Mouse (Mus musculus) thymus, adult 2 months (tissue): ENCODE results near the gene Gm20388. TPM values are rescaled to one million over a fixed set of nuclear protein-coding genes. Genes with fewer than 3 reads are reported as not detected.

Source experiments
- DNase-seq: peaks from one replicate; pipeline ENCODE4 v3.0.0; 2021
- H3K27ac ChIP-seq: fragments of 200-500 bp; 2 replicates; pipeline ENCODE4 v1.5.1; 2012; ENCODE audit warnings: low read length, control low read depth; ENCODE audit not compliant: control insufficient read depth, insufficient read depth
- H3K27me3 ChIP-seq: fragments of 200-500 bp; 2 replicates; pipeline ENCODE4 v1.6.1; 2012; ENCODE audit warnings: mild to moderate bottlenecking, low read length, moderate library complexity, mixed read lengths; ENCODE audit not compliant: control insufficient read depth, insufficient read depth
- H3K36me3 ChIP-seq: fragments of 200-500 bp; 2 replicates; pipeline ENCODE4 v1.6.1; 2012; ENCODE audit warnings: mild to moderate bottlenecking, low read length, moderate library complexity; ENCODE audit not compliant: control insufficient read depth, insufficient read depth
- H3K4me1 ChIP-seq: fragments of 200-500 bp; replicated peaks from 2 replicates; pipeline ENCODE4 v1.6.1; 2012; ENCODE audit warnings: low read length; ENCODE audit not compliant: control insufficient read depth, insufficient read depth
- H3K4me3 ChIP-seq: fragments of 200-500 bp; 2 replicates; pipeline ENCODE4 v1.5.1; 2012; ENCODE audit warnings: mild to moderate bottlenecking, low read length, control low read depth, moderate library complexity; ENCODE audit not compliant: control insufficient read depth, insufficient read depth
- CTCF ChIP-seq: fragments of 200-500 bp; IDR thresholded peaks from 2 replicates; pipeline ENCODE4 v1.5.1; 2012; ENCODE audit warnings: mild to moderate bottlenecking, control low read depth, low read length, moderate library complexity, borderline replicate concordance; ENCODE audit not compliant: control insufficient read depth, poor library complexity, insufficient read depth; ENCODE audit errors: extremely low read depth
- POLR2A ChIP-seq: fragments of 200-500 bp; IDR thresholded peaks from 2 replicates; pipeline ENCODE4 v1.6.1; 2012; ENCODE audit warnings: mild to moderate bottlenecking, low read length, control low read depth, moderate library complexity; ENCODE audit not compliant: control insufficient read depth, poor library complexity, insufficient read depth; ENCODE audit errors: extremely low read depth
- WGBS: fragments of 180-500 bp; shearing (Covaris S2); methylation state at CpG from one replicate; pipeline ENCODE4 v1.1.7; 2018; 5-methylcytosine and 5-hydroxymethylcytosine counted together
- polyA plus RNA-seq: library from polyadenylated mRNA; depleted of rRNA; stranded (reverse); fragments of >200 nt; gene quantifications from 2 replicates; pipeline ENCODE4 v1.2.3, GENCODE M21; 2012

The Gm20388 gene
- polyA plus RNA-seq, 1 experiment, result 103 TPM

DNA sequence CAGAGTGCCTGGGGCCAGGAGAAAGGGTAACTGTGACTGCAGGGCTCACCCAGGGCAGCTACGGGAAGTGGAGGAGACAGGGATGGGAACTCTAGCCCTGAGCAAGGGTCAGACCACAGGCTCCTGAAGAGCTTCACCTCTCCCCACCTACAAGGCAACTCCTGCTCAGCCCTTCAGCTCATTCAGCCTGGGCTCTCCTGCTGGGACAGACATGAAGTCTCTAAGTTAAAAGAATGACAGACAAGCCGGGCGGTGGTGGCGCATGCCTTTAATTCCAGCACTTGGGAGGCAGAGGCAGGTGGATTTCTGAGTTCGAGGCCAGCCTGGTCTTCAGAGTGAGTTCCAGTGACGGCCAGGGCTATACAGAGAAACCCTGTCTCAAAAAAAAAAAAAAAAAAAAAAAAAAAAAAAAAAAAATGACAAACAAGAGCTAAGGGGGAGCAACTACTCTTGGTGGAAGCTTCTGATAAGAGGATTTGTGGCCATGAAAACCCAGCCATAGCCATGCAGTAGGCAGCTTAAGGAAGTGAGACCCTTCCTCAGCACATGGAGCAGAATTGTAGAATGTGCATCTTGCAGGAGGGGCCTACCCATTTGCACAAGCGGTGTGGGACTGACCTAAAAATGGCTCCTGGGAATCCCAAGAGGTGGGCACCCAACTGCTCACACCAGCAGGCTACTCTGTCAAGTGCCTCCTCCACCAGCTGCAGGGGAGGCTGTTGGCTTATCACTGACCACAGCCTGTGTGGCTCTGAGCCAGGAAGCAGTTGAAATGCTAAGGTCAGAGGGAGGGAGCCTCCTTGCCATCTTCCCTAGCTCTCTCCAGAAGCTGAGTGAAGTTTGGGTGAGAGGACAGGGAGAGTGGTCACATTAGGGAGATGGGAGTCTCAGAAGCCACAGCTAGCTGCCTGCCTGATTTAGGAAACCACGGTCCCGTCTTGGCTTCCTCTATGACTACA lies 3498.2 kb downstream of the Gm20388 start:
- TF ChIP-seq POLR2A (no peak), CTCF (no peak)
- Histone ChIP-seq H3K27me3 (peaks cover 3% of the 10 kb centered on the region; the same call in 1 of the 2 replicates), H3K36me3 (no peaks in the 10 kb centered on the region), H3K4me3 (no peak overlapping the region), H3K27ac (no peak overlapping the region), H3K4me1 (peaks cover 89% of the 10 kb centered on the region)
- 41% methylated on average over 9 of the region's 9 CpGs for WGBS
- DNase-seq, result no peak

DNA sequence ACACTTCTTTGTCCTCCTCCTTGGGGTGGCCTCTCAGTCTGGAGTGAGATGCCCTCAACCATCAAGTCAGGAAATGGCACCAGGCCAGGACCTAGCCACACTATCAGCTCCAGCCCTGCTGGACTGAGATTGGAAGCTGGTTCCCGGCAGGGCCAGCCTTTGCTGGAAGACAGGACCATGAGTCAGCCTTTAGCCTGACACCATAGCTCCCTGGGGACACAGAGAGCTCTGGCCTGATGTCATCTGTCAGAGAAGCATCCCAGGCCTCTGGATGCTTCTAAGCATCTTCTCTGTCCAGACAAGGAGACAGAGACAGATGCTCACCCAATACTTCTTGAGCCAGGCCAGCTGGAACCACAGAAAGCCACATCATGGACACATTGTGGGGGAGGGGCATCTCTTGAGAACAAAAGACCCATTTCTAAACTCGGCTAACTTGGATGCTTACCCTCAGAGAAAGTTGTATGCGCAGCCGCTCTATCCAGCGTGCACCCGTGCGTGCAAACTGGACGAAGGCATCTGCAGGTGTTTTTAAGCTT lies 3499.5 kb downstream of the Gm20388 start:
- Histone ChIP-seq H3K4me1 (peaks cover 81% of the 10 kb centered on the region), H3K27ac (no peak overlapping the region), H3K36me3 (no peaks in the 10 kb centered on the region), H3K4me3 (no peak overlapping the region), H3K27me3 (peaks cover 3% of the 10 kb centered on the region; the same call in 1 of the 2 replicates)
- WGBS, result 75% methylated on average over 8 of the region's 8 CpGs
- DNase-seq, result no peak
- TF ChIP-seq POLR2A (no peak), CTCF (no peak)

DNA sequence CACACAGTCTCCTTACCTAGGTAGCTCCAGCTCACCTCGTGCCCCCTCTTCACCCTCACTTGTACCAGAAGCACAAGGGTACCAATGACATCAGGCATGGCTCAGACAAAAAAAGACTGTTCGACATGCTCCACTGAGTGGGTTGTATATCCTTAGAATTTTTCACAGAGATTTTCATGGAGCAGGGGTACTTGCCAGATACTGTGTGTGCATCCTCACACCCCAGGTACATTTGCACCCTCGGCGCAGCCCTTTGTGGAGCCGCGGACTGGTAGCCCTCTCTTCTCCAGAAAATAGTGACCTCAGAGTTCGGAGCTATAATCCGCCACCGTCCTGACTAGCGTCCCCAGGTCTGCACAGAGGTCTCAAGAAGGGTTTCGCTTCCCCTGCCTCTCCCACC lies 3500.1 kb downstream of the Gm20388 start:
- TF ChIP-seq POLR2A (no peak), CTCF (no peak)
- 24% methylated on average over 11 of the region's 11 CpGs for WGBS
- Histone ChIP-seq H3K4me3 (peak overlapping the region; percentile 53; the same call in 1 of the 2 replicates), H3K27me3 (peaks cover 3% of the 10 kb centered on the region; the same call in 1 of the 2 replicates), H3K36me3 (no peaks in the 10 kb centered on the region), H3K27ac (no peak overlapping the region), H3K4me1 (peaks cover 74% of the 10 kb centered on the region)
- no peak for DNase-seq

DNA sequence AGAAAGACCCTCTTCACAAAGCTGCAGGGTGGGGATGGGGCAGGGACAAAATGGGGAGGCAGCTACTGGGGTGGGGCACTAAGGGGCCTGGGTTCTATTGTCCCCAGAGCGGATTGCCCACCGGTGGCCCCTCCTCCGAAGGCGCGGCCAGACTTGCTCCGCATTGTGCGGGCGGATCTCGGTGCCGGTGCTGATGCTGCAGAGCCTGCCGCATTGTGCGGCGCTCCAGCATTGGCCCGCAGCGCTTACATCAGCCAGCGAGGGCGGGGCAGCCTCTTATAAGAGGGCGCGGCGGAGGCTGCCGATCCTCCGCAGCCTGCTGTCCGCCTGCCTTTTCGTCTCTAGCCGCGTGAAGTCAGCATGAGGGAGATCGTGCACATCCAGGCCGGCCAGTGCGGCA lies 3500.6 kb downstream of the Gm20388 start, which contains the start of gene Tubb3:
TSS of gene Tubb3 (plus strand) at position 179 of the 400 bp plus-strand sequence.
- Histone ChIP-seq H3K27ac (no peak within 1 kb of the TSS), H3K4me1 (peaks cover 70% of the 10 kb centered on the region), H3K36me3 (no peaks in the 10 kb centered on the region), H3K27me3 (peaks cover 3% of the 10 kb centered on the region; the same call in 1 of the 2 replicates), H3K4me3 (peak within 1 kb of the TSS; percentile 53)
- WGBS, result 1% methylated on average over 29 of the region's 29 CpGs
- no peak for DNase-seq
- TF ChIP-seq CTCF, result no peak
- no peak for TF ChIP-seq POLR2A

DNA sequence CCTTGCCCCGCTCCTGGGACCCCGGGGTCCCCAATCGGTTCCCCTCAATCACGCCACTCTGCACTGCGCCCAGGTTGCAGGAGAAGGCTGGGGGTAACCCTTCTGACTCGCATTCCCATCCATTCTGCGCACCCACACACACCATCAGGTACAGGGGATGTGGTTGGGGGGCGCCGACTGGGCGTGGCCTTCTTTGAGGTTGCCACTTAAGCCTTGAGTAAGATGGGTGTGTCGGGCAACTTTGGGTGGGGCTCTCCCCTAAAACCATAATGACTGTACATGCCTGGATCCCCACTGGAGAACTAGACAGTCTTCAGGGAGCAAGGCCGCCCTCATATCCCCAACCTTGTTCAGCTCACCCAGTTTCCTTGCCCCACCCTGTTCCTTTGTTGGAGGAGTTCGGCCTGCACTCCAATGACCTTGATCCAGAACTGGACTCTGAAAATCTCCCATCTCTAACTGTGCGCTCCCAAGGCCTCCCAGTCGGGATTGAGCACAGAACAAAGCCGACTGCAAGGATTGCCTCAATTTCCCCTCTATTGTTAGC lies 3501.2 kb downstream of the Gm20388 start:
- H3K27ac ChIP-seq, result no peak overlapping the region
- 11% methylated on average over 16 of the region's 16 CpGs for WGBS
- peak overlapping the region; percentile 53 for H3K4me3 ChIP-seq
- peaks cover 3% of the 10 kb centered on the region; the same call in 1 of the 2 replicates for H3K27me3 ChIP-seq
- no peaks in the 10 kb centered on the region for H3K36me3 ChIP-seq
- no peak for TF ChIP-seq CTCF
- no peak for TF ChIP-seq POLR2A
- DNase-seq, result no peak
- H3K4me1 ChIP-seq, result peaks cover 64% of the 10 kb centered on the region

DNA sequence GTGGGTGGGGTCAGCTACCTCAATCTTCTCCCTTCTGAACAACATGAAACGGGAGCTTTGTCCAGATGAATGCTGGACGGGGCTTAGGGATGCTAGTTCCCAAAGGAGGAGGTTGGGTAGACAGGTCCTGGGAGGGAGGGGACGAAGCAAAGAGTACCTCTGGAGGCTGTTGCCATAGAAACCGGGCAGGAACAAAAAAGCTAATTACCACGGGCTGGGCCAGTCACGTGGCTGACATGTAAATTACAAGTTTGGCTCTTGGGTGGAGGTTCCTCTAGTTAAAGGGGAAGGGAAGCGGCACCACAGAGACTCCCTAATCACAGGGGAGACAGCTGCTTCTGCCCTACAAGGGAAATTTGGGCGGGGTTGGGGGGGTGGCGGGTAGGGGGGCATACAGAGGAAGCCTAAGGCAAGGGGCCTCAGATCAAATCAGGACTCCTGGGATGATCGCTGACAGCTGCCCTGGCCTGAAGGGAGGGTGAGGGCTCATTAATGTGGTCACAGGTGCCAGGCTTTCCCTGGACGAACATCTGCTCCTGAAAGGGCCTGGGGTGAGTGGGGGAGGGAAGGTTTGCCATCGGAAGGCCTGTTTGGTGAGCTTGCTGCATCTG lies 3502.0 kb downstream of the Gm20388 start:
- DNase-seq, result no peak
- TF ChIP-seq CTCF, result no peak
- TF ChIP-seq POLR2A, result no peak
- no peaks in the 10 kb centered on the region for H3K36me3 ChIP-seq
- H3K4me1 ChIP-seq, result peaks cover 56% of the 10 kb centered on the region
- no peak overlapping the region for H3K4me3 ChIP-seq
- 3% methylated on average over 12 of the region's 12 CpGs for WGBS
- peaks cover 3% of the 10 kb centered on the region; the same call in 1 of the 2 replicates for H3K27me3 ChIP-seq
- no peak overlapping the region for H3K27ac ChIP-seq
